Mouse (Mus musculus) brain, embryonic 14.5 days (tissue): ENCODE measurements at regions not wholly inside any gene's neighbourhood (a gene's known extent, or its start where the extent isn't known, plus 50 kb on each side); places are given as distances from the start of the nearest gene placed in this dataset.

Experiments used
- CTCF ChIP-seq: fragments of 200-500 bp; IDR thresholded peaks from 2 replicates; pipeline ENCODE4 v1.5.1; 2012; ENCODE audit warnings: inconsistent platforms, mild to moderate bottlenecking, moderate library complexity, borderline replicate concordance; ENCODE audit not compliant: insufficient read depth, insufficient read length; ENCODE audit errors: extremely low read depth
- POLR2A ChIP-seq: fragments of 200-500 bp; IDR thresholded peaks from 2 replicates; pipeline ENCODE4 v1.6.1; 2012; ENCODE audit warnings: mild to moderate bottlenecking, inconsistent platforms, borderline replicate concordance; ENCODE audit not compliant: poor library complexity, insufficient read depth, insufficient read length, severe bottlenecking; ENCODE audit errors: extremely low read depth

GRCm38 (mm10) chr8:56724607-56725006, 173.7 kb downstream of the Fbxo8 start:
- TF ChIP-seq POLR2A (no peak), CTCF (no peak)
